Mouse (Mus musculus): Measurements from ENCODE around the gene Chchd6.
A peak's percentile ranks its signal among the peaks of the same experiment; 100 is the strongest.

Chchd6 gene

GRCm38 (mm10) chr6:89585696-89586095 lies 9.8 kb downstream of the Chchd6 start:
- DNase-seq (ENCODE audit: low read depth), result no peak

GRCm38 (mm10) chr6:89584634-89585409 lies 10.6 kb downstream of the Chchd6 start:
- no peak for DNase-seq (ENCODE audit: low read depth)

GRCm38 (mm10) chr6:89583170-89583569 lies 12.3 kb downstream of the Chchd6 start:
- no peak for DNase-seq (ENCODE audit: low read depth)

- no peak for DNase-seq (ENCODE audit: low read depth)
Measured at GRCm38 (mm10) chr6:89574641-89575040, 20.8 kb downstream of the Chchd6 start.

- DNase-seq (ENCODE audit: low read depth), result no peak
Measured at GRCm38 (mm10) chr6:89573768-89574167, 21.7 kb downstream of the Chchd6 start.

GRCm38 (mm10) chr6:89572921-89573636 lies 22.4 kb downstream of the Chchd6 start:
- DNase-seq (ENCODE audit: low read depth), result no peak

GRCm38 (mm10) chr6:89569370-89569769 lies 26.1 kb downstream of the Chchd6 start:
- peak; percentile 5 for DNase-seq (ENCODE audit: low read depth)

GRCm38 (mm10) chr6:89566740-89567139 lies 28.7 kb downstream of the Chchd6 start:
- DNase-seq (ENCODE audit: low read depth), result no peak

- DNase-seq (ENCODE audit: low read depth), result no peak
Measured at GRCm38 (mm10) chr6:89563381-89563780, 32.1 kb downstream of the Chchd6 start.

GRCm38 (mm10) chr6:89560826-89561225 lies 34.6 kb downstream of the Chchd6 start:
- no peak for DNase-seq (ENCODE audit: low read depth)

- DNase-seq (ENCODE audit: low read depth), result no peak
Measured at GRCm38 (mm10) chr6:89557654-89558053, 37.8 kb downstream of the Chchd6 start.

- no peak for DNase-seq (ENCODE audit: low read depth)
Measured at GRCm38 (mm10) chr6:89556566-89556965, 38.9 kb downstream of the Chchd6 start.

GRCm38 (mm10) chr6:89555971-89556370 lies 39.5 kb downstream of the Chchd6 start:
- DNase-seq (ENCODE audit: low read depth), result no peak

GRCm38 (mm10) chr6:89554029-89554428 lies 41.4 kb downstream of the Chchd6 start:
- no peak for DNase-seq (ENCODE audit: low read depth)

- DNase-seq (ENCODE audit: low read depth), result peak; percentile 50
Measured at GRCm38 (mm10) chr6:89553012-89553704, 42.3 kb downstream of the Chchd6 start.

GRCm38 (mm10) chr6:89552321-89553011 lies 43.0 kb downstream of the Chchd6 start:
- DNase-seq (ENCODE audit: low read depth), result no peak

GRCm38 (mm10) chr6:89549157-89549556 lies 46.3 kb downstream of the Chchd6 start:
- no peak for DNase-seq (ENCODE audit: low read depth)

- no peak for DNase-seq (ENCODE audit: low read depth)
Measured at GRCm38 (mm10) chr6:89547951-89548350, 47.5 kb downstream of the Chchd6 start.

- DNase-seq (ENCODE audit: low read depth), result no peak
Measured at GRCm38 (mm10) chr6:89538102-89538751, 57.2 kb downstream of the Chchd6 start.

GRCm38 (mm10) chr6:89535626-89536225 lies 59.7 kb downstream of the Chchd6 start:
- no peak for DNase-seq (ENCODE audit: low read depth)

- DNase-seq (ENCODE audit: low read depth), result no peak
Measured at GRCm38 (mm10) chr6:89524766-89525165, 70.7 kb downstream of the Chchd6 start.

Data from c-Kit-positive CD71-negative TER-119-negative erythroid progenitor cells, embryonic 14.5 days (primary cell).